Mouse (Mus musculus) intestine, postnatal 0 days (tissue): ENCODE results near the gene Btbd9. TPM values are rescaled to one million over a fixed set of nuclear protein-coding genes. Genes with fewer than 3 reads are reported as not detected.

Experiments
- ATAC-seq: fragments of 200-750 bp; cut with Nextera tagmentation; 2 replicates; pipeline ENCODE4 v1.8.0; 2017; ENCODE audit warnings: mild to moderate bottlenecking, moderate TSS enrichment, moderate library complexity
- H3K27ac ChIP-seq: fragments of 300-500 bp; sonication (generic); 2 replicates; pipeline ENCODE4 v1.5.1; 2014; ENCODE audit warnings: mild to moderate bottlenecking, low read depth, low read length, moderate library complexity
- H3K27me3 ChIP-seq: fragments of 300-500 bp; sonication (generic); replicated peaks from 2 replicates; pipeline ENCODE4 v1.6.1; 2014; ENCODE audit warnings: low read length, mixed read lengths; ENCODE audit not compliant: control insufficient read depth, insufficient read depth
- H3K36me3 ChIP-seq: fragments of 300-500 bp; sonication (generic); 2 replicates; pipeline ENCODE4 v1.6.1; 2014; ENCODE audit warnings: mild to moderate bottlenecking, moderate library complexity; ENCODE audit not compliant: control insufficient read depth, insufficient read depth
- H3K4me1 ChIP-seq: fragments of 300-500 bp; sonication (generic); replicated peaks from 2 replicates; pipeline ENCODE4 v1.6.1; 2014; ENCODE audit warnings: antibody characterized with exemption, low read length, mixed read lengths; ENCODE audit not compliant: control insufficient read depth, insufficient read depth
- H3K4me2 ChIP-seq: fragments of 300-500 bp; sonication (generic); replicated peaks from 2 replicates; pipeline ENCODE4 v1.6.1; 2014; ENCODE audit warnings: low read depth, mild to moderate bottlenecking, moderate library complexity
- H3K4me3 ChIP-seq: fragments of 300-500 bp; sonication (generic); 2 replicates; pipeline ENCODE4 v1.5.1; 2014; ENCODE audit warnings: low read depth, low read length
- H3K9ac ChIP-seq: fragments of 300-500 bp; sonication (generic); 2 replicates; pipeline ENCODE4 v1.6.1; 2014; ENCODE audit warnings: mild to moderate bottlenecking, low read depth, low read length
- H3K9me3 ChIP-seq: fragments of 300-500 bp; sonication (generic); 2 replicates; pipeline ENCODE4 v1.6.1; 2016; ENCODE audit warnings: mixed run types; ENCODE audit not compliant: control insufficient read depth
- CTCF ChIP-seq: sonication (generic); IDR thresholded peaks from 2 replicates; pipeline ENCODE4 v1.5.1; 2016; ENCODE audit warnings: low read depth, mild to moderate bottlenecking, control low read depth, antibody characterized with exemption, moderate library complexity
- WGBS: fragments of 180-500 bp; shearing (Covaris S2); extraction: QIAGEN DNeasy Blood & Tissue Kit; methylation state at CpG from one replicate; pipeline ENCODE4 v1.1.7; 2014; 5-methylcytosine and 5-hydroxymethylcytosine counted together
- polyA plus RNA-seq: library from polyadenylated mRNA; unstranded; fragments of >200 nt; fragmentation: Nextera tagmentation; extraction: Ambion mirVana; gene quantifications from 2 replicates; pipeline ENCODE4 v1.2.1, GENCODE M21; 2015

Gene Btbd9
- polyA plus RNA-seq, 1 experiment from 2014 or later = 35.9 TPM

DNA sequence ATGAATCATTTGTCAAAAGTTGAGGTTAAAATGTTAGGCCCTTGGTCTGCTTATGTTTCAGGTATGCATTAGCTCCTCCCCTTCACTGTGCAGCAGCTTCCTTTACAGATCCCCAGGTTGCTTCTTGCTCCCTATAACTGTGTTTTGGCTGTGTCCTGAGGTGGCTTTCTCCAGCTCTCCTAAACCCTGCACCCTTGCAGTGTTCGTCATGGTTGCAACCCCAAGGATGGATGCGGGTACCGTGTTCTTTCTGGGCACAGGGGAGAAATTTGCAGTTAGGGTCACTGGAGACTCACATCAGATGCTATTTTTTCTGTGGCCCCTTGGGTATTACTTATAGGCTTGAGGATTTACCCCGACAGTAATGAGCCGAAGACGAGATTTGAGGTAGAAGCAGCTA, 396.1 kb downstream of the Btbd9 start:
- Histone ChIP-seq H3K27ac (no peak overlapping the region), H3K4me2 (no peak overlapping the region), H3K4me3 (no peak overlapping the region), H3K27me3 (no peaks in the 10 kb centered on the region), H3K9me3 (no peaks in the 10 kb centered on the region), H3K4me1 (no peaks in the 10 kb centered on the region), H3K36me3 (no peaks in the 10 kb centered on the region), H3K9ac (no peak overlapping the region)
- no peak for ATAC-seq
- no peak for TF ChIP-seq CTCF
- WGBS = 91% methylated on average over 6 of the region's 6 CpGs

DNA sequence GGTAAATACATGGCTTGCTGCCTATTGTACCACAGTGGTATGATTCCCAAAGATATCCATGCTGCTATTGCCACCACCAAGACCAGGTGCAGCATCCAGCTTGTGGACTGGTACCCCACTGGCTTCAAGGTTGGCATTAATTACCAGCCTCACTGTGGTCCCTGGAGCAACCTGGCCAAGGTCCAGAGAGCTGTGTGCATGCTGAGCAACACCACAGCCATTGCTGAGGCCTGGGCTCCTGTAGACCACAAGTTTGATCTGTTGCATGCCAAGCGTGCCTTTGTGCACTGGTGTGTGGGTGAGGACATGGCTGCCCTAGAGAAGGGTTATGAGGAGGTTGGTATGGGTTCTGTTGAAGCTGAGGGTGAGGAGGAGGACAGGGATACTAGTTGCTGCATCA, 397.9 kb downstream of the Btbd9 start:
- no peak overlapping the region for H3K4me3 ChIP-seq
- H3K4me1 ChIP-seq = no peaks in the 10 kb centered on the region
- H3K9ac ChIP-seq = no peak overlapping the region
- 93% methylated on average over 1 of the region's 1 CpGs for WGBS
- no peaks in the 10 kb centered on the region for H3K27me3 ChIP-seq
- no peak overlapping the region for H3K4me2 ChIP-seq
- no peak for TF ChIP-seq CTCF
- H3K9me3 ChIP-seq = no peaks in the 10 kb centered on the region
- H3K36me3 ChIP-seq = no peaks in the 10 kb centered on the region
- no peak overlapping the region for H3K27ac ChIP-seq
- ATAC-seq = no peak

DNA sequence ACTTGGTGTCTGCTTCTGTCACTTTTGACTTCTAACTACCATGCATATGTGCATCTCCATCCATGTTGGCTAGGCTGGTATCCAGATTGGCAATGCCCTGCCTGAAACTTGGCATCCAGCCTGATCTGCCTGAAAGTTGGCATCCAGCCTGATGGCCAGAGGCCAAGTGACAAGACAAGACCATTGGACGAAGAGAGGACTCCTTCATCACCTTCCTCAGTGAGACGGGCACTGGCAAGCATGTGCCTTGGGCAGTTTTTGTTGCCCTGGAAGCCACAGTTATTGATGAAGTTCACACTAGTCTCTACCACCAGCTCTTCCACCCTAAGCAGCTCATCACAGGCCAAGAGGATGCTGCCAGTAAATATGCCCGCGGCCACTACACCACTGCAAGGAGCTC, 398.9 kb downstream of the Btbd9 start:
- H3K9ac ChIP-seq = no peak overlapping the region
- no peaks in the 10 kb centered on the region for H3K4me1 ChIP-seq
- no peak for ATAC-seq
- 84% methylated on average over 4 of the region's 4 CpGs for WGBS
- no peak for TF ChIP-seq CTCF
- no peak overlapping the region for H3K4me2 ChIP-seq
- H3K27ac ChIP-seq = no peak overlapping the region
- no peak overlapping the region for H3K4me3 ChIP-seq
- no peaks in the 10 kb centered on the region for H3K27me3 ChIP-seq
- no peaks in the 10 kb centered on the region for H3K9me3 ChIP-seq
- no peaks in the 10 kb centered on the region for H3K36me3 ChIP-seq

Other genes starting within 250 kb of the Btbd9 start
- 0.35 and 0.72 TPM in 2 replicates for gene Dnah8, start 47.9 kb upstream of the Btbd9 start, polyA plus RNA-seq
- 169 and 176 TPM in 2 replicates for gene Glo1, start 50.4 kb upstream of the Btbd9 start, polyA plus RNA-seq